Mouse (Mus musculus): ENCODE measurements around the gene Mrap. TPM values are rescaled to one million over a fixed set of nuclear protein-coding genes. Genes with fewer than 3 reads are reported as not detected.

The Mrap gene
- polyA plus RNA-seq, 1 experiment from 2014 or later: not detected

DNA sequence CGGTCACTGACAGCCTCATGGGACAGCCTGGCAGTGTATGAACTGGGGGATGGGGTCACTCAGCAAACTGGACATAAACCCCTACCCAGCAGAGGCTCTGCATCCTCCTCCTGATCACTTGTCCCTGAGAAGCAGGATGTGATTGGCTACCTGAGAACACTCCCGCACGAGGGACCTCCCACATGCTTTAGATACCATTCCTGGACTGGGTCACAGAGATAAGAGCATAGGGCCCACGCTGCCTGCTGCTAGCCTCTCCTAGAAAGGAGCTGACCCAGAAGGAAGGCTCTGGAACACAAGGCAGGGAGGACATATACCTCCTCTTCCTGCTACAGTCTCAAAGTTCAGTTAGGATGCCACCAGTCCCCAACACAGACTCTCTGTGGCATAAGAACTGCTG, 22.5 kb downstream of the Mrap start:
- Histone ChIP-seq H3K27me3 (no peaks in the 10 kb centered on the region), H3K4me1 (replicated peaks) (peaks cover 13% of the 10 kb centered on the region; the same call in 1 of the 2 replicates), H3K4me3 (no peak overlapping the region), H3K9ac (no peak overlapping the region), H3K9me3 (no peaks in the 10 kb centered on the region), H3K36me3 (peaks cover 77% of the 10 kb centered on the region), H3K4me2 (no peak overlapping the region), H3K27ac (replicated peaks) (no peak overlapping the region)
- no peak for ATAC-seq (ENCODE audit: low read depth)
- 91% methylated on average over 4 of the region's 4 CpGs for WGBS

- H3K9me3 ChIP-seq: no peaks in the 10 kb centered on the region; the same call in 1 of the 2 replicates
- H3K4me2 ChIP-seq: no peak overlapping the region
- H3K4me3 ChIP-seq: no peak overlapping the region
- ATAC-seq (ENCODE audit: low read depth): no peak
- no peaks in the 10 kb centered on the region for H3K4me1 ChIP-seq (replicated peaks)
- H3K9ac ChIP-seq: no peak overlapping the region
- 89% methylated on average over 9 of the region's 9 CpGs for WGBS
- H3K27ac ChIP-seq (replicated peaks): no peak overlapping the region
- peaks cover 91% of the 10 kb centered on the region for H3K36me3 ChIP-seq
- no peaks in the 10 kb centered on the region for H3K27me3 ChIP-seq
These were observed 27.3 kb downstream of the Mrap start for GRCm38 (mm10) chr16:90765195-90765877.

- H3K36me3 ChIP-seq: peaks cover 91% of the 10 kb centered on the region
- H3K9me3 ChIP-seq: no peaks in the 10 kb centered on the region; the same call in 1 of the 2 replicates
- no peak for ATAC-seq (ENCODE audit: low read depth)
- no peak overlapping the region for H3K27ac ChIP-seq (replicated peaks)
- H3K4me1 ChIP-seq (replicated peaks): no peaks in the 10 kb centered on the region
- WGBS: 93% methylated on average over 15 of the region's 15 CpGs
- H3K27me3 ChIP-seq: no peaks in the 10 kb centered on the region
- H3K4me2 ChIP-seq: no peak overlapping the region
- H3K9ac ChIP-seq: no peak overlapping the region
- no peak overlapping the region for H3K4me3 ChIP-seq
These were observed 29.0 kb downstream of the Mrap start for GRCm38 (mm10) chr16:90766919-90767454.

DNA sequence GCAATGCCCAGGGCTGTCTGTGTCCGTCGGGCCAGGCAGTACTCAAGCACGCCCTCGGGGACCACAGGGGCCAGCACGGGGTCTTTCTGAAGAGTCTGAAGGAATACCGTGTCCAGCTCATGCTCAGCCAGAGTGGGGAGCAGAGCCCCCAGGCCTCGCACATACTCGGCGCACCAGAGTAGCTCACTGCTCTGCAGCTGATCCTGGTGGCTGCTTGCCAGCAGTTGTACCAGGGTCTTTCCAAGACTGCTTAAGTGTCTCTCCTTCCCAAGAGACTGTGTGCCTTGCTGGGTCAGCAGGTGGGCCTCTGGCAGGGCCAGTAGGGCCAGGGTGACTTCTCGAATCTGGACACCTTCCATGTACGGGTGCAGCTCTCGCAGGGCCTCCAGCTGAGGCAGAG, 36.2 kb downstream of the Mrap start:
- 91% methylated on average over 12 of the region's 12 CpGs for WGBS
- no peak overlapping the region for H3K27ac ChIP-seq (replicated peaks)
- no peak for ATAC-seq (ENCODE audit: low read depth)
- H3K4me3 ChIP-seq: no peak overlapping the region
- no peak overlapping the region for H3K9ac ChIP-seq
- no peak overlapping the region for H3K4me2 ChIP-seq
- H3K27me3 ChIP-seq: no peaks in the 10 kb centered on the region
- H3K4me1 ChIP-seq (replicated peaks): no peaks in the 10 kb centered on the region
- H3K9me3 ChIP-seq: no peaks in the 10 kb centered on the region; the same call in 1 of the 2 replicates
- H3K36me3 ChIP-seq: peaks cover 99% of the 10 kb centered on the region

DNA sequence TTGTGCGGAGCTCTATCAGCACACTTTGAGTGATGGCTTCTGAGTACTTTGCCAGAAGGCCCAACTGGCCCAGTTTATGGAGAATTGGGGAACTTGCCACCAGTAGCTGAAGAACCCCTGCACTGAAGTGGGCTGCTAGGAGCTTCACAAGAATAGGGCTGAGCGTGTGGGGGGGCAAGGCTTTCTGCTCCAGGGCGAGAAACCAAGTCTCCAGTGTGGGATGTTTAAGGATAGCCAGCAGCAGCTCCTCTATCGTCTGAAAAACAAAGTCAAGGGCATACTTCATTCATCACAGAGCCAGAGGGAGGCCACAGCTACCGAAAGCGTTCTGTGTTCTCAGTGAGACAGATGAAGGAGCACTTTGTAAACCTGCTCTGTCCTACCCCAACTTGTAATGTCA, 36.6 kb downstream of the Mrap start:
- peaks cover 99% of the 10 kb centered on the region for H3K36me3 ChIP-seq
- H3K4me1 ChIP-seq (replicated peaks): no peaks in the 10 kb centered on the region
- H3K27me3 ChIP-seq: no peaks in the 10 kb centered on the region
- no peaks in the 10 kb centered on the region for H3K9me3 ChIP-seq
- no peak overlapping the region for H3K4me3 ChIP-seq
- no peak overlapping the region for H3K9ac ChIP-seq
- 85% methylated on average over 6 of the region's 6 CpGs for WGBS
- no peak overlapping the region for H3K4me2 ChIP-seq
- ATAC-seq (ENCODE audit: low read depth): no peak
- H3K27ac ChIP-seq (replicated peaks): no peak overlapping the region

- no peak overlapping the region for H3K27ac ChIP-seq (replicated peaks)
- 81% methylated on average over 10 of the region's 10 CpGs for WGBS
- no peak for ATAC-seq (ENCODE audit: low read depth)
- H3K4me3 ChIP-seq: no peak overlapping the region
- no peaks in the 10 kb centered on the region for H3K4me1 ChIP-seq (replicated peaks)
- no peak overlapping the region for H3K9ac ChIP-seq
- H3K36me3 ChIP-seq: peaks cover 100% of the 10 kb centered on the region
- no peaks in the 10 kb centered on the region for H3K27me3 ChIP-seq
- H3K4me2 ChIP-seq: no peak overlapping the region
- H3K9me3 ChIP-seq: no peaks in the 10 kb centered on the region
These were observed 38.0 kb downstream of the Mrap start for GRCm38 (mm10) chr16:90775946-90776520.

GRCm38 (mm10) chr16:90779783-90780182, 41.8 kb downstream of the Mrap start:
- Histone ChIP-seq H3K4me2 (no peak overlapping the region), H3K4me3 (no peak overlapping the region), H3K36me3 (peaks cover 98% of the 10 kb centered on the region), H3K9ac (no peak overlapping the region), H3K9me3 (no peaks in the 10 kb centered on the region), H3K4me1 (replicated peaks) (no peaks in the 10 kb centered on the region), H3K27ac (replicated peaks) (no peak overlapping the region), H3K27me3 (no peaks in the 10 kb centered on the region)
- ATAC-seq (ENCODE audit: low read depth): no peak
- WGBS: 77% methylated on average over 11 of the region's 11 CpGs

DNA sequence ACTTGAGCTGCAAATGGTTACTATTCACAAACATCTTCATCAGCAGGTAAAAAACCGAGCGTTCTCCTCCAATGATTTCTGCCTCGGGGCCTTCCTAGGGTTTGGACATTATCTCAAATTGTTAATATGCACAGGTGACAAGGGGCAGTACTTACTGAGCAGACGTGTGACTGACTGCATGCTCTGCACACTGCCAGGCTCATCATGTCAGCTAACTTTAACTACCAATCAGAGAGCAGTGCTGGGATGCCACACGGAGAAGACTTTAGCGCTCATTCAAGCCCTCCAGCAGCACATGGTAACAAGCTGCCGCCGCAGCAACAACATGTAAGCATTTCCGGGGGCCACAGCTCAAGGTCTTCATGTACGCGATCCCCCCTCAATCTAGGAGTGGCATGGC, 45.3 kb downstream of the Mrap start:
- H3K27ac ChIP-seq (replicated peaks): no peak overlapping the region
- ATAC-seq (ENCODE audit: low read depth): no peak
- peaks cover 98% of the 10 kb centered on the region for H3K36me3 ChIP-seq
- H3K4me3 ChIP-seq: no peak overlapping the region
- H3K9ac ChIP-seq: no peak overlapping the region
- no peaks in the 10 kb centered on the region for H3K4me1 ChIP-seq (replicated peaks)
- no peak overlapping the region for H3K4me2 ChIP-seq
- 94% methylated on average over 11 of the region's 11 CpGs for WGBS
- H3K27me3 ChIP-seq: no peaks in the 10 kb centered on the region
- no peaks in the 10 kb centered on the region for H3K9me3 ChIP-seq

- 92% methylated on average over 4 of the region's 4 CpGs for WGBS
- no peak overlapping the region for H3K4me2 ChIP-seq
- H3K9me3 ChIP-seq: no peaks in the 10 kb centered on the region
- no peak overlapping the region for H3K9ac ChIP-seq
- no peak overlapping the region for H3K4me3 ChIP-seq
- no peaks in the 10 kb centered on the region for H3K27me3 ChIP-seq
- H3K36me3 ChIP-seq: peaks cover 98% of the 10 kb centered on the region
- H3K4me1 ChIP-seq (replicated peaks): no peaks in the 10 kb centered on the region
- H3K27ac ChIP-seq (replicated peaks): no peak overlapping the region
- ATAC-seq (ENCODE audit: low read depth): no peak
These were observed 47.2 kb downstream of the Mrap start for GRCm38 (mm10) chr16:90785257-90785656.

GRCm38 (mm10) chr16:90788580-90788979, 50.6 kb downstream of the Mrap start:
- no peak for ATAC-seq (ENCODE audit: low read depth)
- Histone ChIP-seq H3K36me3 (peaks cover 100% of the 10 kb centered on the region), H3K27me3 (no peaks in the 10 kb centered on the region), H3K4me1 (replicated peaks) (no peaks in the 10 kb centered on the region), H3K4me3 (no peak overlapping the region), H3K9me3 (no peaks in the 10 kb centered on the region), H3K4me2 (no peak overlapping the region), H3K9ac (no peak overlapping the region), H3K27ac (replicated peaks) (no peak overlapping the region)
- 94% methylated on average over 6 of the region's 6 CpGs for WGBS

DNA sequence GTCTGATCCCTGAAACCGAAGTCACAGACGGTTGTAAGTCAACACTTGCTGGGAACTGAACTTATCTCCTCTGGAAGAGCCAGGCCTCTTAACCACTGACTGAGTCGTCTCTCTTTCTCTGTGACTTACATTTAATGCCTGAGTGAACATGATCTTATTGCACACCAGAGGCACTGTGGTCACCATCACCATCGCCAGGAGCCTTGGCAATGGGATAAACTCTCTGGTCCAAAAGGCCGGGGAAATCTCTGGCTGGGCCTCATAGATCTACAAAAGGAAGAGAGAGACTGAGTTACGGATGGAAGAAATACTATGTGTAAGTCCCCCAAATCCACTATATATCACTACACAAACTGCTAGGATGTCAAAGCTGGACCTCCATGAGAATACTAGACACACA, 52.9 kb downstream of the Mrap start:
- H3K4me3 ChIP-seq: no peak overlapping the region
- no peak for ATAC-seq (ENCODE audit: low read depth)
- no peak overlapping the region for H3K9ac ChIP-seq
- 87% methylated on average over 6 of the region's 6 CpGs for WGBS
- no peaks in the 10 kb centered on the region for H3K27me3 ChIP-seq
- no peak overlapping the region for H3K27ac ChIP-seq (replicated peaks)
- no peaks in the 10 kb centered on the region for H3K9me3 ChIP-seq
- peaks cover 100% of the 10 kb centered on the region for H3K36me3 ChIP-seq
- no peak overlapping the region for H3K4me2 ChIP-seq
- H3K4me1 ChIP-seq (replicated peaks): no peaks in the 10 kb centered on the region

DNA sequence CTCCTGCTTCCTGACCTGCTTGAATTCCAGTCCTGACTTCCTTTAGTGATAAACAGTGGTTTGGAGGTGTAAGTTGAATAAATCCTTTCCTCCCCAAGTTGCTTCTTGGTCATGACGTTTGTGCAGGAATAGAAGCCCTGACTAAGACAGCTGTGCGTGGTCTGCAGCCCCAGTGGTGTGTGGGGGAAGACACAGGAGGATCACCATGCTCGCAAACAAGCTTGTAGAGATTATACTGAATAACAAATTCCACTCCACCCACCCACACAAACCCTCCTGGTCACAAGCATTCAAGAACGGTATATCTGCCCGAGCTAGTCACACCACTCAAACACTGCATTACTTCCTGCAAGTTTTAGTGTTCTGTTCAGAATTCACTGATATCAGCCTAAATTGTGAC, 54.1 kb downstream of the Mrap start:
- WGBS: 91% methylated on average over 5 of the region's 5 CpGs
- Histone ChIP-seq H3K9me3 (no peaks in the 10 kb centered on the region), H3K4me1 (replicated peaks) (no peaks in the 10 kb centered on the region), H3K9ac (no peak overlapping the region), H3K4me3 (no peak overlapping the region), H3K36me3 (peaks cover 99% of the 10 kb centered on the region), H3K4me2 (no peak overlapping the region), H3K27ac (replicated peaks) (no peak overlapping the region), H3K27me3 (no peaks in the 10 kb centered on the region)
- no peak for ATAC-seq (ENCODE audit: low read depth)

DNA sequence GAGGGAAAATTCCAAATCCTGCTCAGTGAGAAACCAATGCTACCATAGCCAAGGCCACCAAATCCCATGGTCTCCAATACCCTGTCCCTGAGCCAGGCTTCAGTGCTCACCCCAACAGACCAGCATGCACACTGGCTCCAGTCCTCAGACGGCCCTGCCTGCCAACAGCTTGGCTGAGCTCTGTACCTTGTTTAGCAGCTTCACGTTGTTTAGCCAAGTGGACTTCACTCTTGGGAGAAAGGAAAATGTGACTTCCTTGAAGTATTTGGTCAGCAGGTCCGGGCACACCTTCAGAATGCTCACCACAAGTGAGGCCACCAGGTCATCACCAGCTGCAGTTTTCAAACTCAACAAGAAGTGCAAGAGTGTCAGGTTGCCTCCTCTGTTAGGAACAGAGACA, 54.5 kb downstream of the Mrap start:
- H3K4me3 ChIP-seq: no peak overlapping the region
- no peak overlapping the region for H3K9ac ChIP-seq
- H3K36me3 ChIP-seq: peaks cover 99% of the 10 kb centered on the region
- no peaks in the 10 kb centered on the region for H3K9me3 ChIP-seq
- 93% methylated on average over 3 of the region's 3 CpGs for WGBS
- H3K4me2 ChIP-seq: no peak overlapping the region
- H3K27me3 ChIP-seq: no peaks in the 10 kb centered on the region
- H3K4me1 ChIP-seq (replicated peaks): no peaks in the 10 kb centered on the region
- no peak for ATAC-seq (ENCODE audit: low read depth)
- H3K27ac ChIP-seq (replicated peaks): no peak overlapping the region
